Mouse (Mus musculus) forebrain, embryonic 11.5 days (tissue): Measurements from ENCODE around the gene Susd5. TPM values are rescaled to one million over a fixed set of nuclear protein-coding genes. Genes with fewer than 3 reads are reported as not detected.
"Not testable (repeated sequence)": the region's sequence is repeated elsewhere in the genome, so short reads cannot be mapped to it uniquely, and the experiment has no call there.

Source experiments
- ATAC-seq: fragments of 200-750 bp; cut with Nextera tagmentation; replicated peaks from 2 replicates; pipeline ENCODE4 v1.8.0; 2017; ENCODE audit warnings: moderate TSS enrichment; ENCODE audit not compliant: low FRiP score
- DNase-seq: peaks from one replicate; pipeline ENCODE4 v3.0.0-alpha.2; 2017; ENCODE audit warnings: low spot score
- H3K27ac ChIP-seq: fragments of 300-500 bp; sonication (generic); 2 replicates; pipeline ENCODE4 v1.5.1; 2014; ENCODE audit warnings: low read depth, low read length
- H3K27me3 ChIP-seq: fragments of 300-500 bp; sonication (generic); 2 replicates; pipeline ENCODE4 v1.6.1; 2014; ENCODE audit warnings: mild to moderate bottlenecking, low read length, mixed read lengths; ENCODE audit not compliant: control insufficient read depth, insufficient read depth
- H3K36me3 ChIP-seq: fragments of 300-500 bp; sonication (generic); 2 replicates; pipeline ENCODE4 v1.6.1; 2014; ENCODE audit warnings: mild to moderate bottlenecking, low read length, moderate library complexity, mixed read lengths; ENCODE audit not compliant: control insufficient read depth, insufficient read depth
- H3K4me1 ChIP-seq: fragments of 300-500 bp; sonication (generic); replicated peaks from 2 replicates; pipeline ENCODE4 v1.6.1; 2014; ENCODE audit warnings: low read length, mixed read lengths; ENCODE audit not compliant: control insufficient read depth, insufficient read depth
- H3K4me2 ChIP-seq: fragments of 300-500 bp; sonication (generic); 2 replicates; pipeline ENCODE4 v1.6.1; 2014; ENCODE audit warnings: low read depth, mild to moderate bottlenecking, low read length, moderate library complexity, mixed read lengths; ENCODE audit not compliant: severe bottlenecking
- H3K4me3 ChIP-seq: fragments of 300-500 bp; sonication (generic); 2 replicates; pipeline ENCODE4 v1.5.1; 2014; ENCODE audit warnings: low read depth, low read length
- H3K9ac ChIP-seq: fragments of 300-500 bp; sonication (generic); 2 replicates; pipeline ENCODE4 v1.6.1; 2014; ENCODE audit warnings: low read length
- H3K9me3 ChIP-seq: fragments of 300-500 bp; sonication (generic); 2 replicates; pipeline ENCODE4 v1.6.1; 2016; ENCODE audit warnings: low read length, mixed read lengths; ENCODE audit not compliant: control insufficient read depth
- WGBS: fragments of 180-500 bp; shearing (Covaris S2); extraction: QIAGEN DNeasy Blood & Tissue Kit; methylation state at CpG from one replicate; pipeline ENCODE4 v1.1.7; 2014; 5-methylcytosine and 5-hydroxymethylcytosine counted together
- polyA plus RNA-seq: library from polyadenylated mRNA; unstranded; fragments of >200 nt; fragmentation: Nextera tagmentation; extraction: Ambion mirVana; gene quantifications from 2 replicates; pipeline ENCODE4 v1.2.1, GENCODE M21; 2014

The Susd5 gene
- polyA plus RNA-seq, 1 experiment from 2014 or later = not detected

DNA sequence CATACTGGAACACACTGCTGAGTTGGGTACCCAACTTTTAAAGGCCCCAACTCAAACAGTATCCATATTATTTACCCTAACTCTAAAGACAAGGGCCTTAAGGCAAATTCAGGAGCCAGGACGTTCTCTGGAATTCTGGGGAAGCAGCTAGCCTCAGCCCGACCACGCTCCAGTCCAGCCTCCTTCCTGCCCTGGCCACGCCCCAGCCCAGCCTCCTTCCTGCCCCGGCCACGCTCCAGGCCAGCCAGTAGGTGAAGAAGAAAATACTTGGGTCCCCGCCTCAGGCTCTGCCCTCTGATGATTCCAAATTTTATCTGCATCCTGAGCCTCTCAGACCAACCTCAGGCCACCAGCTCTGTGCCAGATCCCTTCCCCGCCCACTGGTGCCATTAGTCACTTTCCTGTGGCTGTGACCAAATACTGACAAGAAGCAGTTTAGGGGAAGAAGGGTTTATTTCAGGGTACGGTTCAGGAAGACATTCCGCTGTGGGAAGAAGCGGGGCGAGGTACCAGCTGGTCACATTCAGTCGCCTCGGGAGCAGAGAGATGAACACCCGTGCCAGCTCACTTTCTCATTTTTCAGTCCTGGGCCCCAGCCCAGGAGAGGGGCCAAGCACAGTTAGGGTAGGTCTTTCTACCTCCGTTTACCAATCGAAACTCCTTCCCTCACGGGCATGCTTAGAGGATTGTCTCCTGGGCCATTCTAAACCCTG is 57.1 kb downstream of the Susd5 start:
- Histone ChIP-seq H3K9ac (no peak overlapping the region), H3K27me3 (no peaks in the 10 kb centered on the region), H3K4me3 (no peak overlapping the region), H3K4me2 (no peak overlapping the region), H3K4me1 (no peaks in the 10 kb centered on the region), H3K36me3 (no peaks in the 10 kb centered on the region), H3K9me3 (no peaks in the 10 kb centered on the region), H3K27ac (no peak overlapping the region)
- WGBS = 88% methylated on average over 18 of the region's 18 CpGs
- ATAC-seq (no peak), DNase-seq (no peak)

DNA sequence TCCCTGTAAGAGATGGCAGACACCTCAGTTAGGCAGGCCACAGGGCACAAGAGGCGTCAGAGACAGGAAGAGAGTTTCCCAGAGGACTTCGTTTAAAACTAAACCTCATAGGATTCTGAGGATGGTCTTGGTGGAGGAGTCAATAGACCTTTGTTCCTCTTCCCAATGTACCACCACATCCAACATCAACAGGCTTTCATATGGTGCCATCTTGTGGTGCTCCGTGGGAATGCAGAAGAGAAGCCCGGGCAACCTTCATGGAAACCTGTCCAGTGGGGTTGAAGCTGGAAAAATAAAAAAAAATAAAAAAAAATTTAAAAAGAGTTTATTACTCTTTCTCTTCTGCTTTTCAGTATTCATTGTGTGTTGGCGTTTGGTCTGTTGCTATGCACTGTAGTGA is 59.7 kb downstream of the Susd5 start:
- not testable (repeated sequence) for H3K9me3 ChIP-seq, H3K4me2 ChIP-seq, H3K27ac ChIP-seq, H3K9ac ChIP-seq, H3K4me1 ChIP-seq, ATAC-seq, H3K27me3 ChIP-seq, H3K36me3 ChIP-seq, H3K4me3 ChIP-seq
- 16% methylated on average over 5 of the region's 5 CpGs for WGBS
- peak; percentile 78 for DNase-seq

DNA sequence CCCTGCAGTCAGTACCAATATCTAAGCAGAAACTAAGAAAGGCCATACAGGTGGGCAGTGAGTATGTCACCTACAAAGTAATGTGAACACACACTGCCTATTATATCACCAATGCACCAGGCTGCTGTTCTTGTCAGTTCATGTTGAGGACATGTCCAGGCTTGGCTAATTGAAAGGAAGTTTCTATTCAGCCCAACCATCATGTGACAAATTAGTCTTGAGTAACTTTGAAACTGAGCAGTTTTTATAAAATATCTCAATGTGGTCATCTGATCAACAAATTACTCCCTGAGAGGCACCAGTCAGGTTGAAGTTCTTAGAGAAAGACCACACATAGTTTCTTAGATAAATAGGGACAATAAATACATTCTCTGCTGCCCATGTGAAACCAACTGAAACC is 65.9 kb downstream of the Susd5 start:
- H3K4me3 ChIP-seq, H3K27me3 ChIP-seq, ATAC-seq, H3K36me3 ChIP-seq, H3K9me3 ChIP-seq, H3K27ac ChIP-seq, H3K4me1 ChIP-seq, H3K9ac ChIP-seq, DNase-seq, H3K4me2 ChIP-seq: not testable (repeated sequence)

DNA sequence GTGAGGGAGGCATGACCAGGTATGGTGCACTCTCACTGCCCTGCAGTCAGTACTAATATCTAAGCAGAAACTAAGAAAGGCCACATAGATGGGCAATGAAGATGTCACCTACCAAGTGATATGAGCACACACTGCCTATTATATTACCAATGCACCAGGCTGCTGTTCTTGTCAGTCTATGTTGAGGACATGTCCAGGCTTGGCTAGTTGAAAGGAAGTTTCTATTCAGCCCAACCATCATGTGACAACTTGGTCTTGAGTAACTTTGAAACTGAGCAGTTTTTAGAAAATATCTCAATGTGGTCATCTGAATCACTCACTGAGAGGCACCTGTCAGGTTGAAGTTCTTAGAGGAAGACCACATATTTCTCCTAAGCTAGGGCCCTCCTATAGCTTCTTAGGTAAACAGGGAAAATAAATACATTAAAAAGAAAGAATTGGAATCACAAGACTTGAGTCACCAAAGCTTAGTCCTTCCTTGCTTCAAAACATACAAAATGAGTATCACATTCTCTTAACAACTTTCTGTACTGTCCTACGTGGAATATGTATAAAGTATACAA is 72.4 kb downstream of the Susd5 start:
- not testable (repeated sequence) for H3K9me3 ChIP-seq, DNase-seq, H3K4me2 ChIP-seq, H3K27ac ChIP-seq, H3K4me3 ChIP-seq, ATAC-seq, H3K36me3 ChIP-seq, H3K9ac ChIP-seq, H3K27me3 ChIP-seq, H3K4me1 ChIP-seq
- 87% methylated on average over 1 of the region's 1 CpGs for WGBS

Other genes with a start within 250 kb of the Susd5 start
- 51.7 and 52.5 TPM in 2 replicates for gene Ubp1, start 126.2 kb upstream of the Susd5 start, polyA plus RNA-seq
- 8.4 and 8.9 TPM in 2 replicates for gene Fbxl2, start 10.9 kb upstream of the Susd5 start, polyA plus RNA-seq